Mouse (Mus musculus) liver, postnatal 0 days (tissue): ENCODE results near the gene Ppp6r2. TPM values are rescaled to one million over a fixed set of nuclear protein-coding genes. Genes with fewer than 3 reads are reported as not detected.
A peak's percentile ranks its signal among the peaks of the same experiment; 100 is the strongest.

Experiments
- ATAC-seq: fragments of 200-750 bp; cut with Nextera tagmentation; 2 replicates; pipeline ENCODE4 v1.8.0; 2017; ENCODE audit warnings: mild to moderate bottlenecking, moderate library complexity
- DNase-seq: peaks from one replicate; pipeline ENCODE4 v3.0.0-alpha.2; 2016
- H3K27ac ChIP-seq: fragments of 300-500 bp; sonication (generic); 2 replicates; pipeline ENCODE4 v1.5.1; 2014; ENCODE audit warnings: antibody characterized with exemption, moderate library complexity, mild to moderate bottlenecking, low read depth
- H3K27me3 ChIP-seq: fragments of 300-500 bp; sonication (generic); 2 replicates; pipeline ENCODE4 v1.6.1; 2014; ENCODE audit warnings: low read length, control low read depth, mixed read lengths; ENCODE audit not compliant: insufficient read depth
- H3K36me3 ChIP-seq: fragments of 300-500 bp; sonication (generic); replicated peaks from 2 replicates; pipeline ENCODE4 v1.6.1; 2014; ENCODE audit warnings: mild to moderate bottlenecking, control low read depth, low read length, moderate library complexity, mixed read lengths; ENCODE audit not compliant: insufficient read depth
- H3K4me1 ChIP-seq: fragments of 300-500 bp; sonication (generic); 2 replicates; pipeline ENCODE4 v1.6.1; 2014; ENCODE audit warnings: antibody characterized with exemption, mild to moderate bottlenecking, control low read depth; ENCODE audit not compliant: insufficient read depth
- H3K4me2 ChIP-seq: fragments of 300-500 bp; sonication (generic); 2 replicates; pipeline ENCODE4 v1.6.1; 2014; ENCODE audit warnings: low read depth, mild to moderate bottlenecking, low read length, moderate library complexity, mixed read lengths
- H3K4me3 ChIP-seq: fragments of 300-500 bp; sonication (generic); 2 replicates; pipeline ENCODE4 v1.5.1; 2014; ENCODE audit warnings: low read depth, low read length
- H3K9ac ChIP-seq: fragments of 300-500 bp; sonication (generic); replicated peaks from 2 replicates; pipeline ENCODE4 v1.6.1; 2014; ENCODE audit warnings: mild to moderate bottlenecking, moderate library complexity
- H3K9me3 ChIP-seq: fragments of 300-500 bp; sonication (generic); 2 replicates; pipeline ENCODE4 v1.6.1; 2016; ENCODE audit warnings: mild to moderate bottlenecking, control low read depth, low read length, mixed read lengths
- CTCF ChIP-seq: sonication (generic); IDR thresholded peaks from 2 replicates; pipeline ENCODE4 v1.5.1; 2016; ENCODE audit warnings: antibody characterized with exemption, low read depth
- EP300 ChIP-seq: IDR thresholded peaks from 2 replicates; pipeline ENCODE4 v1.6.1; 2016; ENCODE audit warnings: antibody characterized with exemption, low read depth, mild to moderate bottlenecking
- whole genome bisulfite sequencing: fragments of 180-500 bp; shearing (Covaris S2); extraction: QIAGEN DNeasy Blood & Tissue Kit; methylation state at CpG from one replicate; pipeline ENCODE4 v1.1.7; 2014; ENCODE audit not compliant: insufficient replicate concordance; 5-methylcytosine and 5-hydroxymethylcytosine counted together
- polyA plus RNA-seq: library from polyadenylated mRNA; unstranded; fragments of >200 nt; fragmentation: Nextera tagmentation; extraction: Ambion mirVana; gene quantifications from 2 replicates; pipeline ENCODE4 v1.2.1, GENCODE M21; 2015

Gene Ppp6r2
- polyA plus RNA-seq, 1 experiment from 2014 or later, result 18.1 TPM

DNA sequence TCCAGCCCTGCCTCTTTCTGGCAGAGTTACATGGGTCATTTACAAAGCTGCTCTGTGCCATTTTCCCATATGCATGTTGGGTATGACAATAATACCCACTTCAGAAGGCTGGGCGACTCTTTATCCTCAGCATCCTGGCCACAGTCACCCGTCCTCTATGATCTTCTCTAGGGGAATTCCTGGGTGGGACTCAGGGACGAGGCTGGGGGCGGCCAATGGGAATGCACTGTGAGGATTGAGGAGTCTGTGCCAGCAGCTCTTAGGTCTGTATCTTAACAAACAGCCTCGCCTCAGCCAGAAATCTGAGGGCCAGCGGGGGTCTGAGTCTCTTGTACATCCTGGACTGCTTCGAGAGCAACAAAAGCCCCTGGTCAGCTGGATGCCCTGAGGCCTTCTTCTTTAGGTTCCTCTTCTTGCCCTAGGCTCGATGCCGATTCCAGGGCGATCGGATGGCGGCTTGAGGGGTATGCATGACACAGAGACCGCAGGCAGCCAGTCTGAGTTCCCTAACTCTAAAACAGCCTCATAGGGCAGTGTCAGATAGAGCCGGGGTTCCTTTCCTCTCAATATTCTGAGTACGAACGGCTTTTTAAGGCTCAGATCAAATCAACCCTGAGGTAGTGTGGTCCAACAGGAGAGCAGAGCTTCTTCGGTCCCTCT, 38.9 kb upstream of the Ppp6r2 start:
- H3K4me2 ChIP-seq, result peak overlapping the region; percentile 91
- peak overlapping the region; percentile 58 for H3K4me3 ChIP-seq
- no peaks in the 10 kb centered on the region for H3K9me3 ChIP-seq
- peaks cover 11% of the 10 kb centered on the region; the same call in 1 of the 2 replicates for H3K27me3 ChIP-seq
- peak overlapping the region; percentile 84 for H3K27ac ChIP-seq
- peaks cover 68% of the 10 kb centered on the region for H3K4me1 ChIP-seq
- WGBS, result 34% methylated on average over 17 of the region's 17 CpGs
- peaks cover 4% of the 10 kb centered on the region for H3K36me3 ChIP-seq
- TF ChIP-seq EP300 (no peak), CTCF (no peak)
- no peak for DNase-seq
- no peak for ATAC-seq
- H3K9ac ChIP-seq, result peak overlapping the region; percentile 70

GRCm38 (mm10) chr15:89173024-89173905, 38.1 kb upstream of the Ppp6r2 start:
- peaks cover 11% of the 10 kb centered on the region; the same call in 1 of the 2 replicates for H3K27me3 ChIP-seq
- ATAC-seq, result peak; percentile 24; the same call in 1 of the 2 replicates
- peak; percentile 56 for DNase-seq

GRCm38 (mm10) chr15:89173906-89174214, 37.5 kb upstream of the Ppp6r2 start:
- Histone ChIP-seq H3K36me3 (no peaks in the 10 kb centered on the region; the same call in 1 of the 2 replicates), H3K9ac (peak overlapping the region; percentile 70), H3K4me2 (peak overlapping the region; percentile 91), H3K27ac (peak overlapping the region; percentile 84), H3K4me3 (peak overlapping the region; percentile 58), H3K9me3 (no peaks in the 10 kb centered on the region), H3K4me1 (peaks cover 82% of the 10 kb centered on the region), H3K27me3 (peaks cover 11% of the 10 kb centered on the region; the same call in 1 of the 2 replicates)
- 3% methylated on average over 14 of the region's 15 CpGs for WGBS
- DNase-seq (peak; percentile 77), ATAC-seq (peak; percentile 53)
- TF ChIP-seq CTCF (no peak), EP300 (no peak)

More at GRCm38 (mm10) chr15:89173024-89173905, 38.1 kb upstream of the Ppp6r2 start:
- no peak for TF ChIP-seq EP300
- TF ChIP-seq CTCF, result no peak
- Histone ChIP-seq H3K9ac (peak overlapping the region; percentile 70), H3K4me1 (peaks cover 76% of the 10 kb centered on the region), H3K36me3 (no peaks in the 10 kb centered on the region; the same call in 1 of the 2 replicates), H3K9me3 (no peaks in the 10 kb centered on the region), H3K27ac (peak overlapping the region; percentile 84), H3K4me3 (peak overlapping the region; percentile 58), H3K4me2 (peak overlapping the region; percentile 91)
- under 1% methylated on average over 56 of the region's 65 CpGs for WGBS

DNA sequence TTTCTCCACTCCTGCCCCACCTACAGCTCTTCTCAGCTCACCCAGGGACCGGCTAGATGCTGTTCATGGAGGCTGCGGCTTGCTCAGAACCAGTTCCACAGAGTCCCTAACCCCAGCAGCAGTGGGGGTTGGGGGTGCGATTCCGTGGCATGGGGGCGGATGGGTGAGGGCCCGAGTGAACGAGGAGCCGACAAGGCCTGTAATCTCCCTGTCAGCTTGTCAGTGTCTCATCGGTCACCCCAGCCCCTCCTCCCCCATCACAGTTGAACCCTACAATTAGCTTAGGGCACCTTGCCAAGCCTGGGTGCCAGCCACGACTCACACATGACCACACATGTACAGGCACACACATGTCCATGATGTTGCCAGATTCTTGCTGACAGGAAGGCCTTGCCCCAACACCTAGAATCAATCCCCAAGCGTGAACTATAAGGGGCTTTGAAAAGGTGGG, 36.4 kb upstream of the Ppp6r2 start:
- peaks cover 77% of the 10 kb centered on the region for H3K4me1 ChIP-seq
- no peaks in the 10 kb centered on the region for H3K9me3 ChIP-seq
- TF ChIP-seq CTCF, result no peak
- WGBS, result 62% methylated on average over 11 of the region's 11 CpGs
- no peak overlapping the region for H3K4me2 ChIP-seq
- DNase-seq, result no peak
- H3K27ac ChIP-seq, result no peak overlapping the region
- H3K9ac ChIP-seq, result no peak overlapping the region
- no peak for ATAC-seq
- no peak overlapping the region for H3K4me3 ChIP-seq
- no peaks in the 10 kb centered on the region for H3K36me3 ChIP-seq
- H3K27me3 ChIP-seq, result peaks cover 14% of the 10 kb centered on the region; the same call in 1 of the 2 replicates

DNA sequence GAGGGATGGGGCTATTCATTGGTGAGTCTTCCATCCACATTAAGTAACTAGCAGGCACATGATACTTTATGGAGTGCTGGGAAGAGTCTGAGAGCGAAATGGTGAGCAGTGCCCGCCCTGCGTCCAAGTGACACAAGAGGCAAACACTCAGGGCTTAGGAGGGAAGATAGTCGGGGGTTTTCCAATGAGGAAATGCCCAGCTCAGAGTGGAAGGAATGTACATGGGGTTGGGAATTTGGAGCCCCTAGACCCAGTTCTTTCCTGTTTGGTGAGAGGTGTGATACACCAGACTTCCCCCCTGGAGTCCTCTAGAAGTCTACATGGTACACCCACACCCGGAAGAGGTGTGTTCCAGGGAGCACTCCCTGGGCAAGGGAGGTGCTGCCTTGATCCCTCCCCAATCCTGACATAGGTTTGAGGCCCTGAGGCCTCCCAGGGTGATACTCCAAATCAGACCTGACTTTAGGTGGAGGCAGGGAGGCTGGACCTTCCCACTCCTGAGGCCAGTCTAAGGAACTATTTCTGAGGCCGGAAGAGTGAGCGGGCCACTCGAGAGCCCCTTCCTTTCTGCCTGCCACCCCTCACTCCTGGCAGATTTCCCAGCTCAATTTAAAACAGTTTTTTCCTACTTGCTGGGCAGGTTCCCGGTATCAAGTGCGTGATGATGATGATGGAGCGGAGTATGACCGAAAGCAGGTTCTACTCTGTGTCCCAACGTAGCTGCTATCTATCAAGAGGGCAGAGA, 35.8 kb upstream of the Ppp6r2 start:
- Histone ChIP-seq H3K4me3 (no peak overlapping the region), H3K4me2 (no peak overlapping the region), H3K36me3 (no peaks in the 10 kb centered on the region), H3K9ac (no peak overlapping the region), H3K4me1 (peaks cover 71% of the 10 kb centered on the region), H3K27me3 (peaks cover 20% of the 10 kb centered on the region), H3K27ac (0 out of 2 replicates have a peak overlapping the region, but pooled peaks have one; percentile 16), H3K9me3 (no peaks in the 10 kb centered on the region)
- 66% methylated on average over 13 of the region's 13 CpGs for WGBS
- no peak for ATAC-seq
- TF ChIP-seq CTCF (no peak), EP300 (no peak)
- DNase-seq, result no peak

- Histone ChIP-seq H3K27ac (peak overlapping the region; percentile 98), H3K9ac (peak overlapping the region; percentile 59), H3K27me3 (peaks cover 30% of the 10 kb centered on the region), H3K36me3 (no peaks in the 10 kb centered on the region), H3K4me1 (peaks cover 65% of the 10 kb centered on the region), H3K4me2 (peak overlapping the region; percentile 81), H3K9me3 (no peaks in the 10 kb centered on the region), H3K4me3 (peak overlapping the region; percentile 15; the same call in 1 of the 2 replicates)
- 6% methylated on average over 5 of the region's 5 CpGs for WGBS
- peak; percentile 52 for ATAC-seq
- DNase-seq, result peak; percentile 86
- no peak for TF ChIP-seq EP300
- TF ChIP-seq CTCF, result no peak
These were observed 34.2 kb upstream of the Ppp6r2 start for GRCm38 (mm10) chr15:89177121-89177520.
